24 mouse cellular contexts compared by ENCODE assay signal in the genomic region with DNA sequence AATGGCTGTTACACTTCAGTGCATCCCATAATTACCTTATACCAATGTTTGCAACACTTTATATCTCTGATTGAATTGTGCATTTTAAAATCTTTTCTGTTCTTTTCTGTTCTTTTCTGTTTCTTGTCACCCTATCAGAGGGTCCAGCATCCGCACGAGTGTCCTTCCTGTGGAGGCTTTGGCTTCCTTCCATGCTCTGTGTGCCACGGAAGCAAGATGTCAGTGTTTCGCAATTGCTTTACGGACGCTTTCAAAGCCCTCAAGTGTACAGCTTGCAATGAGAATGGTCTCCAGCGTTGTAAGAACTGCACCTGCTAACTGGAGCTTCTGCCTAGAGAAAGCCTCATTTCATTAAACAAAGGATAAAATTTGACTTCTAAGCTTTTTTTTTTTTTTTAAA.
DNase-seq lines count a peak whose midpoint lies in the region; ATAC-seq and TF ChIP-seq lines count a peak whose summit lies in the region.
"Had no signal": no experiment of that assay in that cellular context is flagged by ENCODE, and none has a peak within 500 bp of the region (broad histone marks: within the 10 kb centered on the region; RNA-seq: fewer than 3 reads in every experiment).

No protein-coding gene starts in this region.

- 60% methylated on average over 7 of the region's 7 CpGs for WGBS in lung, embryonic 14.5 days

- no peak for ATAC-seq in lung, embryonic 14.5 days (ENCODE audit: insufficient read depth)
- ATAC-seq in megakaryocyte progenitor cell, adult 5-6 weeks (replicated peaks; ENCODE audit: poor library complexity), result peak; percentile 93
- ATAC-seq: CD4-positive, CD25-positive, alpha-beta regulatory T cell, adult 4 months; forebrain, embryonic 13.5 days; forebrain, embryonic 16.5 days; hindbrain, embryonic 16.5 days; inflammation-experienced regulatory T-cells, adult 6 months; intestine, embryonic 16.5 days had no signal

- H3K4me3 ChIP-seq in lung, embryonic 14.5 days (ENCODE audit: low read depth, low read length), result no peak overlapping the region
- H3K4me3 ChIP-seq: forebrain, embryonic 10.5 days; forebrain, embryonic 13.5 days; hindbrain, embryonic 12.5 days had no signal

- H3K9ac ChIP-seq in lung, embryonic 14.5 days, result no peak overlapping the region
- H3K9ac ChIP-seq: forebrain, embryonic 13.5 days; hindbrain, embryonic 12.5 days had no signal

- H3K4me1 ChIP-seq in lung, embryonic 14.5 days (ENCODE audit: insufficient read depth), result no peaks in the 10 kb centered on the region
- H3K4me1 ChIP-seq: forebrain, embryonic 10.5 days; forebrain, embryonic 13.5 days; hindbrain, embryonic 12.5 days had no signal

- H3K9me3 ChIP-seq in lung, embryonic 14.5 days (ENCODE audit: low read depth, low read length), result no peaks in the 10 kb centered on the region
- H3K9me3 ChIP-seq: forebrain, embryonic 10.5 days; forebrain, embryonic 13.5 days; hindbrain, embryonic 12.5 days had no signal

- DNase-seq in cerebellum, postnatal 14 days, result peak; percentile 62 to 70
- DNase-seq in cerebellum, adult 11 months, result no peak
- peak; percentile 7 for DNase-seq in lung, embryonic 14.5 days
- DNase-seq in lung, postnatal 25 days (ENCODE audit: low spot score), result no peak
- peak; percentile 3 for DNase-seq in c-Kit-positive CD71-negative TER-119-negative erythroid progenitor cells, embryonic 14.5 days (ENCODE audit: low read depth)
- DNase-seq in adrenal gland, adult 18-20 months (ENCODE audit: low spot score in 2 of 2), result no peak
- DNase-seq: adrenal gland, postnatal 10 days; adrenal gland, postnatal 36 days; cerebellum, adult 18-20 months; cerebellum, adult 9-10 months; cerebellum, postnatal 36 days; gastrocnemius, postnatal 10 days; gastrocnemius, postnatal 36 days; heart, adult 11 months had no signal

- H3K4me2 ChIP-seq in lung, embryonic 14.5 days, result no peak overlapping the region
- H3K4me2 ChIP-seq: forebrain, embryonic 13.5 days; heart, embryonic 11.5 days; hindbrain, embryonic 12.5 days had no signal

- H3K36me3 ChIP-seq in lung, embryonic 14.5 days (ENCODE audit: insufficient read depth), result no peaks in the 10 kb centered on the region
- H3K36me3 ChIP-seq: forebrain, embryonic 10.5 days; hindbrain, embryonic 12.5 days had no signal

- H3K27ac ChIP-seq in lung, embryonic 14.5 days (ENCODE audit: low read depth), result no peak overlapping the region
- H3K27ac ChIP-seq: forebrain, embryonic 10.5 days; forebrain, embryonic 13.5 days; hindbrain, embryonic 12.5 days had no signal

- no peaks in the 10 kb centered on the region for H3K27me3 ChIP-seq in lung, embryonic 14.5 days (ENCODE audit: insufficient read depth, low read length)
- H3K27me3 ChIP-seq: forebrain, embryonic 13.5 days; hindbrain, embryonic 12.5 days had no signal

- TF ChIP-seq CTCF in lung, embryonic 14.5 days (IDR thresholded peaks at IDR 0.05; ENCODE audit: low read depth), result no peak

Comparison
In these comparisons a context has a peak if more than half of its experiments do, and no peak if none do; other contexts are left out.
1. DNase-seq: peak in cerebellum, postnatal 14 days (2 of 2), lung, embryonic 14.5 days (single experiment) and c-Kit-positive CD71-negative TER-119-negative erythroid progenitor cells, embryonic 14.5 days (single experiment); none in cerebellum, adult 11 months (single experiment), lung, postnatal 25 days (single experiment) and adrenal gland, adult 18-20 months (0 of 2).